Mouse (Mus musculus) ES-Bruce4 (cell line): ENCODE results near the gene Zbtb12.

Experiments
- CTCF ChIP-seq: IDR thresholded peaks from one replicate; pipeline ENCODE4 v1.8.1; 2011; ENCODE audit warnings: low read depth, low read length
- POLR2A ChIP-seq: IDR thresholded peaks from one replicate; pipeline ENCODE4 v1.8.1; 2011; ENCODE audit warnings: low read length; ENCODE audit not compliant: insufficient read depth

DNA sequence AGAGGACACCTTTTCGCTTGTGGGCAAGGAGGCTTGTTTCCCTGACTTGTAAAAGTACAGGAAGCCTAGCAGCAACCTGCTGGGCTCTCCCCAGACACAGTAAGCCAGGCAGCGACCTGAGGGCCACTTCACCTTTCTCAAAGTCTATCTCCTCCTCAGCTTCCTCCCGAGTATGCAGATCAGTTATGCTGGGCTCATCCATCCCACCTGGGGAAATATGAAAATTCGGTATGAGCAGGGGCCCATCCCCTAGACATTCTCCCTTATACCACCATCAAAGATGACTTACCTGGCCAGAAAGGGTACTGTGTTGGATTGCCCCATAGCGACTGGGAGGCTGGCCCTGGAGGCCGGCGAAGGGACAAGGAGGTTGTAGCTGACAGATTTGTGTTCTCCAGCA lies 31.7 kb upstream of the Zbtb12 start:
- TF ChIP-seq POLR2A (no peak), CTCF (no peak)
